Mouse (Mus musculus) urinary bladder, adult 2 months (tissue): ENCODE measurements around the gene Copg1. TPM values are rescaled to one million over a fixed set of nuclear protein-coding genes. Genes with fewer than 3 reads are reported as not detected.

Experiments used
- polyA plus RNA-seq: library from polyadenylated mRNA; depleted of rRNA; stranded (reverse); fragments of >200 nt; gene quantifications from 2 replicates; pipeline ENCODE4 v1.2.3, GENCODE M21; 2012; rRNA removed

The Copg1 gene
- polyA plus RNA-seq, 1 experiment, result 35.5 TPM

Other genes with a start within 250 kb of the Copg1 start
- 7.5 and 8.1 TPM in 2 replicates for gene Aplf, start 215.6 kb upstream of the Copg1 start, polyA plus RNA-seq
- 3.9 and 6.0 TPM in 2 replicates for gene Efcc1, start 156.9 kb upstream of the Copg1 start, polyA plus RNA-seq
- gene Gp9, start 109.7 kb upstream of the Copg1 start, polyA plus RNA-seq, result 0.19 and 0.27 TPM in 2 replicates
- 16.3 and 19.2 TPM in 2 replicates for gene Rab43, start 75.7 kb upstream of the Copg1 start, polyA plus RNA-seq
- gene Gm45140, start 52.0 kb upstream of the Copg1 start, polyA plus RNA-seq, result 4.8 and 5.9 TPM in 2 replicates
- gene Isy1, start 49.0 kb upstream of the Copg1 start, polyA plus RNA-seq, result 28.8 and 29.1 TPM in 2 replicates
- gene Cnbp, start 36.7 kb upstream of the Copg1 start, polyA plus RNA-seq, result 351 and 355 TPM in 2 replicates
- 24.3 and 26.1 TPM in 2 replicates for gene Hmces, start 26.1 kb downstream of the Copg1 start, polyA plus RNA-seq
- gene H1fx, start 93.8 kb downstream of the Copg1 start, polyA plus RNA-seq, result 6.0 and 8.8 TPM in 2 replicates
- gene Rab7, start 157.5 kb downstream of the Copg1 start, polyA plus RNA-seq, result 400 and 428 TPM in 2 replicates
- 164 and 173 TPM in 2 replicates for gene Rpn1, start 196.7 kb downstream of the Copg1 start, polyA plus RNA-seq